In the genomic region with DNA sequence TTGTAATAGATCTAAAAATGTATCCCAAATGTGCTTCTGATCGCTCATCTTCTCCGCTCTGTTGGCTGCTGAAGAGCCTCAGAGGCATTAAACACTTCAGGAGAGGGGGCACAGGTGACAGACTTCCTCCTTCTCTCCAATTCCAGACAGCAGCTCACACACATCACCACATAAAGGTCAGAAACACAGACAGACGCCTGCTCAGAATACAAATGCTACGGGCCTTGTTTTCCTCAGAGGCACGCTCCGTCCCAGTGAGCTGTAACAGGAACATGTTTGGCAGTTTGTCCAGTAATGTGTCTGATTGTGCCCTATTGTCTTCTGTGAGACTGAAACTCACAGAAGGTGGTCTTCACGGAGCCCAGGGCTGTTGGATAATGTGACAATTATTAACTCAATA, we compare ENCODE assay signal across 16 mouse cellular contexts. TPM values are rescaled to one million over a fixed set of nuclear protein-coding genes. Genes with fewer than 3 reads are reported as not detected.
DNase-seq lines count a peak whose midpoint lies in the region; ATAC-seq and TF ChIP-seq lines count a peak whose summit lies in the region.
"Had no signal": no experiment of that assay in that cellular context is flagged by ENCODE, and none has a peak within 500 bp of the region (broad histone marks: within the 10 kb centered on the region; RNA-seq: fewer than 3 reads in every experiment).

No protein-coding gene starts in this region.

- H3K36me3 ChIP-seq in forebrain, embryonic 16.5 days (ENCODE audit: control insufficient read depth, insufficient read depth), result no peaks in the 10 kb centered on the region
- no peaks in the 10 kb centered on the region for H3K36me3 ChIP-seq in forebrain, embryonic 12.5 days (replicated peaks)
- H3K36me3 ChIP-seq in hindbrain, embryonic 11.5 days (ENCODE audit: control insufficient read depth, insufficient read depth, low read length), result no peaks in the 10 kb centered on the region
- H3K36me3 ChIP-seq in liver, postnatal 0 days (replicated peaks; ENCODE audit: insufficient read depth, low read length), result peaks cover 13% of the 10 kb centered on the region
- H3K36me3 ChIP-seq in heart, embryonic 10.5 days, result 0 out of 2 replicates have a peak, but pooled peaks cover under 1% of the 10 kb centered on the region
- H3K36me3 ChIP-seq: embryonic facial prominence, embryonic 12.5 days; limb, embryonic 15.5 days; neural tube, embryonic 12.5 days had no signal

- 0 out of 2 replicates have a peak, but pooled peaks have one; percentile 15 for ATAC-seq in forebrain, embryonic 16.5 days
- no peak for ATAC-seq in forebrain, embryonic 12.5 days (ENCODE audit: low FRiP score)
- peak; percentile 10; the same call in 1 of the 2 replicates for ATAC-seq in hindbrain, embryonic 11.5 days (ENCODE audit: low FRiP score)
- no peak for ATAC-seq in liver, postnatal 0 days

- no peak overlapping the region for H3K4me3 ChIP-seq in forebrain, embryonic 16.5 days (replicated peaks; ENCODE audit: low read length)
- no peak overlapping the region for H3K4me3 ChIP-seq in forebrain, embryonic 12.5 days (replicated peaks)
- no peak overlapping the region for H3K4me3 ChIP-seq in hindbrain, embryonic 11.5 days (ENCODE audit: low read depth, low read length)
- H3K4me3 ChIP-seq in liver, postnatal 0 days (ENCODE audit: low read depth, low read length), result no peak overlapping the region
- no peak overlapping the region for H3K4me3 ChIP-seq in heart, embryonic 10.5 days
- H3K4me3 ChIP-seq: embryonic facial prominence, embryonic 12.5 days; kidney, embryonic 15.5 days; limb, embryonic 15.5 days; neural tube, embryonic 12.5 days had no signal

- H3K4me1 ChIP-seq in forebrain, embryonic 16.5 days (replicated peaks; ENCODE audit: control insufficient read depth, insufficient read depth, low read length), result peaks cover 4% of the 10 kb centered on the region; the same call in 1 of the 2 replicates
- peaks cover 12% of the 10 kb centered on the region; the same call in 1 of the 2 replicates for H3K4me1 ChIP-seq in forebrain, embryonic 12.5 days
- H3K4me1 ChIP-seq in hindbrain, embryonic 11.5 days (replicated peaks; ENCODE audit: control insufficient read depth, insufficient read depth, low read length), result no peaks in the 10 kb centered on the region
- H3K4me1 ChIP-seq in liver, postnatal 0 days (ENCODE audit: insufficient read depth), result peaks cover 16% of the 10 kb centered on the region
- H3K4me1 ChIP-seq in heart, embryonic 10.5 days, result no peaks in the 10 kb centered on the region
- H3K4me1 ChIP-seq: limb, embryonic 15.5 days had no signal

- no peak overlapping the region for H3K4me2 ChIP-seq in forebrain, embryonic 16.5 days (ENCODE audit: low read length)
- no peak overlapping the region for H3K4me2 ChIP-seq in forebrain, embryonic 12.5 days
- no peak overlapping the region for H3K4me2 ChIP-seq in hindbrain, embryonic 11.5 days (replicated peaks; ENCODE audit: low read depth, low read length)
- no peak overlapping the region for H3K4me2 ChIP-seq in liver, postnatal 0 days (ENCODE audit: low read depth, low read length)
- H3K4me2 ChIP-seq: embryonic facial prominence, embryonic 12.5 days; kidney, embryonic 15.5 days; limb, embryonic 15.5 days; neural tube, embryonic 12.5 days had no signal

- H3K9ac ChIP-seq in forebrain, embryonic 16.5 days (replicated peaks; ENCODE audit: low read depth, low read length), result no peak overlapping the region
- no peak overlapping the region for H3K9ac ChIP-seq in forebrain, embryonic 12.5 days
- no peak overlapping the region for H3K9ac ChIP-seq in hindbrain, embryonic 11.5 days (ENCODE audit: low read depth, low read length)
- H3K9ac ChIP-seq in liver, postnatal 0 days (replicated peaks), result no peak overlapping the region
- H3K9ac ChIP-seq: embryonic facial prominence, embryonic 12.5 days; kidney, embryonic 15.5 days; limb, embryonic 15.5 days; neural tube, embryonic 12.5 days had no signal

- no peak overlapping the region for H3K27ac ChIP-seq in forebrain, embryonic 16.5 days (ENCODE audit: low read length)
- no peak overlapping the region for H3K27ac ChIP-seq in forebrain, embryonic 12.5 days
- no peak overlapping the region for H3K27ac ChIP-seq in hindbrain, embryonic 11.5 days (ENCODE audit: low read depth, low read length)
- peak overlapping the region; percentile 63; the same call in 1 of the 2 replicates for H3K27ac ChIP-seq in liver, postnatal 0 days (ENCODE audit: low read depth)
- H3K27ac ChIP-seq in heart, embryonic 10.5 days, result no peak overlapping the region
- H3K27ac ChIP-seq: embryonic facial prominence, embryonic 12.5 days; kidney, embryonic 15.5 days; limb, embryonic 15.5 days; neural tube, embryonic 12.5 days had no signal

- no peak for TF ChIP-seq EP300 in liver, postnatal 0 days (IDR thresholded peaks at IDR 0.05; ENCODE audit: low read depth)

- 47% methylated on average over 7 of the region's 7 CpGs for WGBS in forebrain, embryonic 16.5 days
- 62% methylated on average over 7 of the region's 7 CpGs for WGBS in forebrain, embryonic 12.5 days
- 61% methylated on average over 7 of the region's 7 CpGs for whole genome bisulfite sequencing in hindbrain, embryonic 11.5 days
- WGBS in liver, postnatal 0 days (ENCODE audit: insufficient replicate concordance), result 85% methylated on average over 7 of the region's 7 CpGs
- 73% methylated on average over 7 of the region's 7 CpGs for WGBS in heart, embryonic 10.5 days

- TF ChIP-seq CTCF in liver, postnatal 0 days (IDR thresholded peaks at IDR 0.05; ENCODE audit: low read depth), result no peak

- peak; percentile 35 for DNase-seq in A20 (ENCODE audit: low read depth, low spot score)
- DNase-seq in hindbrain, embryonic 11.5 days (ENCODE audit: low spot score), result peak; percentile 30
- DNase-seq in liver, postnatal 0 days, result no peak
- DNase-seq in heart, embryonic 10.5 days (ENCODE audit: low spot score), result no peak
- DNase-seq in thymus, postnatal 4 days, result no peak
- DNase-seq in layer of hippocampus, postnatal 36 days, result no peak
- DNase-seq: B cell, adult 2 months; cerebellum, adult 11 months; cerebellum, postnatal 36 days; heart, adult 18-20 months had no signal

- no peaks in the 10 kb centered on the region for H3K27me3 ChIP-seq in forebrain, embryonic 16.5 days (replicated peaks; ENCODE audit: control insufficient read depth, insufficient read depth, low read length)
- no peaks in the 10 kb centered on the region for H3K27me3 ChIP-seq in forebrain, embryonic 12.5 days
- no peaks in the 10 kb centered on the region for H3K27me3 ChIP-seq in hindbrain, embryonic 11.5 days (ENCODE audit: control insufficient read depth, insufficient read depth, low read length)
- no peaks in the 10 kb centered on the region for H3K27me3 ChIP-seq in liver, postnatal 0 days (ENCODE audit: insufficient read depth, low read length)
- no peaks in the 10 kb centered on the region for H3K27me3 ChIP-seq in heart, embryonic 10.5 days (ENCODE audit: insufficient read depth, poor library complexity, severe bottlenecking)
- H3K27me3 ChIP-seq: embryonic facial prominence, embryonic 12.5 days; kidney, embryonic 15.5 days; limb, embryonic 15.5 days; neural tube, embryonic 12.5 days had no signal

- no peaks in the 10 kb centered on the region for H3K9me3 ChIP-seq in forebrain, embryonic 16.5 days (ENCODE audit: control insufficient read depth, low read length)
- no peaks in the 10 kb centered on the region for H3K9me3 ChIP-seq in forebrain, embryonic 12.5 days
- H3K9me3 ChIP-seq in hindbrain, embryonic 11.5 days (ENCODE audit: control insufficient read depth, low read length), result no peaks in the 10 kb centered on the region
- H3K9me3 ChIP-seq in liver, postnatal 0 days (ENCODE audit: low read length), result no peaks in the 10 kb centered on the region
- no peaks in the 10 kb centered on the region for H3K9me3 ChIP-seq in heart, embryonic 10.5 days
- H3K9me3 ChIP-seq: embryonic facial prominence, embryonic 12.5 days; kidney, embryonic 15.5 days; limb, embryonic 15.5 days; neural tube, embryonic 12.5 days had no signal

RNA-seq across cellular contexts. Expression of a gene that starts 15.8 kb away (rescaled TPM):
- polyA plus RNA-seq in forebrain, embryonic 16.5 days (2015; fragmentation: Nextera tagmentation; extraction: Ambion mirVana), result 22.1 and 23.4 TPM in 2 replicates
- polyA plus RNA-seq in forebrain, embryonic 12.5 days (2016; fragmentation: Nextera tagmentation; extraction: Ambion mirVana), result 33.8 and 36.9 TPM in 2 replicates
- polyA plus RNA-seq in hindbrain, embryonic 11.5 days (2014; fragmentation: Nextera tagmentation; extraction: Ambion mirVana), result 31.2 and 33.0 TPM in 2 replicates
- 32.5 and 34.3 TPM in 2 replicates for polyA plus RNA-seq in liver, postnatal 0 days (2015; fragmentation: Nextera tagmentation; extraction: Ambion mirVana)
- polyA plus RNA-seq in heart, embryonic 10.5 days (2016; fragmentation: Nextera tagmentation; extraction: Ambion mirVana), result 36.8 and 37.9 TPM in 2 replicates
- total RNA-seq in layer of hippocampus, postnatal 36 days (2021), result 10 to 100 TPM; 19.8 TPM

RNA-seq across cellular contexts. Expression of a gene that starts 26.3 kb away (rescaled TPM):
- 2.6 and 3.5 TPM in 2 replicates for polyA plus RNA-seq in forebrain, embryonic 16.5 days (2015; fragmentation: Nextera tagmentation; extraction: Ambion mirVana)
- polyA plus RNA-seq in forebrain, embryonic 12.5 days (2016; fragmentation: Nextera tagmentation; extraction: Ambion mirVana), result 3.3 and 3.7 TPM in 2 replicates
- 7.2 and 8.1 TPM in 2 replicates for polyA plus RNA-seq in hindbrain, embryonic 11.5 days (2014; fragmentation: Nextera tagmentation; extraction: Ambion mirVana)
- polyA plus RNA-seq in liver, postnatal 0 days (2015; fragmentation: Nextera tagmentation; extraction: Ambion mirVana), result 43.3 and 44.4 TPM in 2 replicates
- polyA plus RNA-seq in heart, embryonic 10.5 days (2016; fragmentation: Nextera tagmentation; extraction: Ambion mirVana), result 24.6 and 31.8 TPM in 2 replicates
- 1 to 10 TPM; 2.0 to 2.2 TPM for total RNA-seq in layer of hippocampus, postnatal 36 days (2021)

Comparison
In these comparisons a context has a peak if more than half of its experiments do, and no peak if none do; other contexts are left out.
1. ATAC-seq: peak in forebrain, embryonic 16.5 days (single experiment) and hindbrain, embryonic 11.5 days (single experiment); none in forebrain, embryonic 12.5 days (single experiment) and liver, postnatal 0 days (single experiment).
2. DNase-seq: peak in A20 (single experiment) and hindbrain, embryonic 11.5 days (single experiment); none in liver, postnatal 0 days (single experiment), heart, embryonic 10.5 days (single experiment), thymus, postnatal 4 days (single experiment) and layer of hippocampus, postnatal 36 days (0 of 2).